Comparison of ENCODE assay signal across 9 mouse cellular contexts in the genomic region with DNA sequence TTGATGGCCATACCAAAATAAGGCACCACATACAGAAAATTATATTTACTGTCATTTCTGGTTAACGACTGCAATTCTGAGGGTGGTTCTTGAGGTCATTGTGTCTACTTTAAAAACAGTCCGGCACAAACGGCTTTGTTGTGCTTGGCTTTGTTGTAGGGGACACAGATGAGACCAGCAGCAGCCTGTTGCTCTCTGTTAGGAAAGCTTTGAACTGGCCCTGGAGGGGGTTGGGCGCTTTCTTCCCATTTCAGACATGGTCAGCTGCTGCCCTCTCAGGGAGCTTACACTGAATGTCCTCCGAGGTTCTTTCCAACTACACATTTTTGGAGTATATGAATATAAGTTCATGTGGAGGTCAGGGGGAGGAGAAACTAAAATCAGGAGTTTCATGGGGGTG.
DNase-seq lines count a peak whose midpoint lies in the region; ATAC-seq and TF ChIP-seq lines count a peak whose summit lies in the region.
"Had no signal": no experiment of that assay in that cellular context is flagged by ENCODE, and none has a peak within 500 bp of the region (broad histone marks: within the 10 kb centered on the region; RNA-seq: fewer than 3 reads in every experiment).

No protein-coding gene starts in this region.

- no peak overlapping the region for H3K9ac ChIP-seq in kidney, embryonic 15.5 days
- H3K9ac ChIP-seq in midbrain, postnatal 0 days (replicated peaks; ENCODE audit: low read length, poor library complexity, severe bottlenecking) = no peak overlapping the region
- H3K9ac ChIP-seq: liver, embryonic 15.5 days had no signal

- no peaks in the 10 kb centered on the region for H3K27me3 ChIP-seq in kidney, embryonic 15.5 days
- no peaks in the 10 kb centered on the region for H3K27me3 ChIP-seq in midbrain, postnatal 0 days (ENCODE audit: insufficient read depth, low read length)
- H3K27me3 ChIP-seq: liver, embryonic 15.5 days had no signal

- intact Hi-C loops in left cerebral cortex, postnatal 36 days (cut with DNase I) = loop anchor here (10.0 kb wide), 1 partner anchor 376 kb away; a partner anchor contains a TSS

- H3K4me1 ChIP-seq in kidney, embryonic 15.5 days = peaks cover 34% of the 10 kb centered on the region
- no peaks in the 10 kb centered on the region; the same call in 1 of the 2 replicates for H3K4me1 ChIP-seq in midbrain, postnatal 0 days (ENCODE audit: insufficient read depth, low read length)
- H3K4me1 ChIP-seq: liver, embryonic 15.5 days had no signal

- H3K4me2 ChIP-seq in kidney, embryonic 15.5 days = 0 out of 2 replicates have a peak overlapping the region, but pooled peaks have one; percentile 1
- no peak overlapping the region for H3K4me2 ChIP-seq in midbrain, postnatal 0 days (ENCODE audit: low read depth, low read length, poor library complexity, severe bottlenecking)
- H3K4me2 ChIP-seq: liver, embryonic 15.5 days had no signal

- 11% methylated on average over 5 of the region's 5 CpGs for WGBS in kidney, embryonic 15.5 days
- WGBS in midbrain, postnatal 0 days = 17% methylated on average over 5 of the region's 5 CpGs

- H3K9me3 ChIP-seq in kidney, embryonic 15.5 days (replicated peaks) = no peaks in the 10 kb centered on the region
- no peaks in the 10 kb centered on the region for H3K9me3 ChIP-seq in midbrain, postnatal 0 days (ENCODE audit: low read length)
- H3K9me3 ChIP-seq: liver, embryonic 15.5 days had no signal

- ATAC-seq in kidney, embryonic 15.5 days (replicated peaks; ENCODE audit: low FRiP score) = peak; percentile 89
- no peak for ATAC-seq in midbrain, postnatal 0 days (ENCODE audit: low FRiP score)
- ATAC-seq in granulocyte monocyte progenitor cell, adult 5-6 weeks (replicated peaks; ENCODE audit: poor library complexity, severe bottlenecking) = no peak

- H3K4me3 ChIP-seq in kidney, embryonic 15.5 days (replicated peaks) = no peak overlapping the region
- no peak overlapping the region for H3K4me3 ChIP-seq in midbrain, postnatal 0 days (ENCODE audit: low read depth, low read length)
- H3K4me3 ChIP-seq: liver, embryonic 15.5 days had no signal

- H3K27ac ChIP-seq in kidney, embryonic 15.5 days = peak overlapping the region; percentile 89
- no peak overlapping the region for H3K27ac ChIP-seq in midbrain, postnatal 0 days (ENCODE audit: low read depth, low read length)
- H3K27ac ChIP-seq: liver, embryonic 15.5 days had no signal

- no peaks in the 10 kb centered on the region for H3K36me3 ChIP-seq in kidney, embryonic 15.5 days
- H3K36me3 ChIP-seq in midbrain, postnatal 0 days (ENCODE audit: insufficient read depth, low read length) = no peaks in the 10 kb centered on the region
- H3K36me3 ChIP-seq: liver, embryonic 15.5 days had no signal

- TF ChIP-seq CTCF in midbrain, postnatal 0 days (IDR thresholded peaks at IDR 0.05) = peak; percentile 38

- DNase-seq in layer of hippocampus, postnatal 10 days (ENCODE audit: low spot score in 2 of 2) = peak; percentile 16 to 46
- DNase-seq in layer of hippocampus, adult 9-10 months (ENCODE audit: low spot score) = no peak
- DNase-seq in adrenal gland, postnatal 25 days = peak; percentile 18
- DNase-seq in gastrocnemius, postnatal 4 days (ENCODE audit: low spot score in 2 of 2) = peak; percentile 45 to 70
- peak; percentile 54 for DNase-seq in midbrain, postnatal 0 days (ENCODE audit: low spot score)
- no peak for DNase-seq in left cerebral cortex, postnatal 36 days (ENCODE audit: low spot score in 2 of 2)

Comparison
In these comparisons a context has a peak if more than half of its experiments do, and no peak if none do; other contexts are left out.
1. DNase-seq: peak in layer of hippocampus, postnatal 10 days (2 of 2), adrenal gland, postnatal 25 days (single experiment), gastrocnemius, postnatal 4 days (2 of 2) and midbrain, postnatal 0 days (single experiment); none in layer of hippocampus, adult 9-10 months (single experiment) and left cerebral cortex, postnatal 36 days (0 of 2).